Mouse (Mus musculus) small intestine, adult 2 months (tissue): Measurements from ENCODE around the gene Scnn1b.

Source experiments
- CTCF ChIP-seq: fragments of 200-500 bp; IDR thresholded peaks from 2 replicates; pipeline ENCODE4 v1.5.1; 2012; ENCODE audit warnings: low read depth, mild to moderate bottlenecking, control low read depth, inconsistent platforms, low read length, moderate library complexity, mixed read lengths; ENCODE audit not compliant: insufficient replicate concordance, insufficient read length; ENCODE audit errors: extremely low read depth
- POLR2A ChIP-seq: fragments of 200-500 bp; IDR thresholded peaks from 2 replicates; pipeline ENCODE4 v1.6.1; 2012; ENCODE audit warnings: low read depth, mild to moderate bottlenecking, control low read depth, inconsistent platforms, low read length, moderate library complexity

DNA sequence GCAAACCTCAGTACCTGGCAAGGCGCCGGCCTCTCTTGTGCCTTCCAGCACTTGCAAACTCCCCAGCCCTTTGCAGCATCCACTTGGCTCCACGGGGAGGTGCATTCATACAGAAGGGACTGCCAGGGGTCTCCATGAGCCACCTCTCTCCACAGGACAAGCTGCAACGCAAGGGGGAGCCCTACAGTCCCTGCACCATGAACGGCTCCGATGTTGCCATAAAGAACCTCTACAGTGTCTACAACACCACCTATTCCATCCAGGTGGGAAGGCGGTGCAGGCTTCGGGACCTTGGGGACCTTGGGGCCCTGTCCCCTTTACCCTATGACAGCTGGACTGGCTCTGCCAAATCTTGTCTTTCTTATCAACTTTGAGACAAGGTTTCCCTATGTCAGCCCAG, 47.4 kb downstream of the Scnn1b start:
- TF ChIP-seq CTCF (no peak), POLR2A (no peak)
